Mouse (Mus musculus) heart, postnatal 14 days (tissue): ENCODE data around the gene Zcchc9. TPM values are rescaled to one million over a fixed set of nuclear protein-coding genes. Genes with fewer than 3 reads are reported as not detected.
"Not testable (repeated sequence)": the region's sequence is repeated elsewhere in the genome, so short reads cannot be mapped to it uniquely, and the experiment has no call there.

ENCODE experiments used
- DNase-seq, 2 experiments: peaks; one replicate each; pipeline ENCODE4 v3.0.0; 2021 to 2022
- intact Hi-C: fragments of 180-260 bp; cut with DNase I; formaldehyde crosslinking; loops from one replicate; pipeline ENCODE4 v1.15.1; 2025
- microRNA-seq, 2 experiments: library from miRNA; unstranded; fragments of <30 nt; microRNA quantifications; one replicate each; pipeline ENCODE4 v1.2.0; 2021 to 2022
- total RNA-seq, 2 experiments: library from RNA; stranded (reverse); gene quantifications; 2 replicates each; pipeline ENCODE4 v1.2.3; 2021

Gene Zcchc9
- total RNA-seq, 2 experiments from 2014 or later: 13.9 to 19.5 TPM

DNA sequence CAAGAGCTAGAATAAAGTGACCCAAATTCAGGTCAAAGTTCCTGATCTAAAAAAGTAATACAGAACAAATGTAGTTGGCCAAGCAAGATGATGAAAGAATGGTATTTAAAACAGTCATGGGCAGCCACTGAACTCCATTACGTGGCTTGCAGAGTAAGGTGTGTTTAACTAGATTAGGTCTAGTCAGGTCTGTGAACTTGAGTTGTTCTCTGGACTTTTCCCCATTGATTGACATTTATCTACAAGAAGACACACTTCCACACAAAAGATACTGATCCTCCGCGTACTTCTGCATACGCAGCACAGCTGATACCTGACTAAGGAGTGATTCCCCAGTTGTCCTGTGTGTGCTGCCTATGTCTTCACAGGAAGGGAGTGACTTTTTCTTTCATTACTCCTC is 41.9 kb downstream of the Zcchc9 start:
- intact Hi-C loops: no loop called here
- DNase-seq: no peak

DNA sequence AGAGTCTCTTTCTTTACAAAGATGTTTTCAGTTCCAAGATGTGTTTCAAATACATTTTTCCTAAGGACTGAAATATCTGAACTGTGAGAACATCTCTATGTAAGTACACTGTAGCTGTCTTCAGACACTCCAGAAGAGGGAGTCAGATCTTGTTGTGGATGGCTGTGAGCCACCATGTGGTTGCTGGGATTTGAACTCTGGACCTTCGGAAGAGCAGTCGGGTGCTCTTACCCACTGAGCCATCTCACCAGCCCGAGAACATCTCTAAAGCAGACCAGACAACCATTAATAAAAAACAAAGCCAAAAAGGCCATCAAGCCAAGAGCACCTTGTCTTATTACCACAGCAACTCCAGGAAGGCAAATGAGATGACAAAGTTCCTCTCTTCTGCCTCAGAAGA is 43.9 kb downstream of the Zcchc9 start:
- intact Hi-C loops, DNase-seq: not testable (repeated sequence)

DNA sequence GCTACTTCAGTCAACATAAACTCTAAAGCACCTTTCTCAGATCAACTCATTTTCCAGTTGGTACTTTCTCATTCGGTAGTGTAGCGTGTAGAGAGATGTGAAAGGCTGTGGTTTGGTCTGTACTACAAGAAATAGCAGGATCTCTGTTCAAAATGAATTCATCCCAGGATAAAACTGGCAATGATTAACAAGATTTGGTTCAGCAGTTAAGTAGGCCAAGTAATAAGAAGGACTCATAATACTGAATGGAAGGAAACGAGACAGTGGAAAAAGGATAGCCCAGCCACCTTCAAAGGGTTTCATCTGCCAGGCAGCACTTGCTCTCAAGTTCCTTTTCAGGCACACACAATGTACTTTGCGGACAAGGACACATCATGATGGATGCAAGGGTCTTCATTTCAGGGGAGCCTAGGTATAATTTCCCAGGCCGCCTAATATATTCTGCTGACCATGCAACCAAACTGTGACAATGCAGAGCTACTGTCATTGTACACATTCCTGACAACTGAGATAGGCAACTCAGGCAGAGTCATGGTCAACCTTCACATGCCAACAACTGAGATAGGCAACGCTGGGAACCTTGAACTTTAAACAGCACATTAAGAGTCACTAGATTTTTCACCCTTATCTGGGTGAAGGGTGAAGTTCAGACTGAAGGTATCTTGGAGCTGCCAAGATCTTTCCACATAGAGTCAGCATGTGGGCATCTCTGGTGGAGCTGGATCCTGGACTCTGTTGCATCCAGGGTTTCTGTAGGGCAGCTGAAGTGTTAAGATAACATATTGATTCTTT is 45.7 kb downstream of the Zcchc9 start:
- intact Hi-C loops: no loop called here
- no peak for DNase-seq

DNA sequence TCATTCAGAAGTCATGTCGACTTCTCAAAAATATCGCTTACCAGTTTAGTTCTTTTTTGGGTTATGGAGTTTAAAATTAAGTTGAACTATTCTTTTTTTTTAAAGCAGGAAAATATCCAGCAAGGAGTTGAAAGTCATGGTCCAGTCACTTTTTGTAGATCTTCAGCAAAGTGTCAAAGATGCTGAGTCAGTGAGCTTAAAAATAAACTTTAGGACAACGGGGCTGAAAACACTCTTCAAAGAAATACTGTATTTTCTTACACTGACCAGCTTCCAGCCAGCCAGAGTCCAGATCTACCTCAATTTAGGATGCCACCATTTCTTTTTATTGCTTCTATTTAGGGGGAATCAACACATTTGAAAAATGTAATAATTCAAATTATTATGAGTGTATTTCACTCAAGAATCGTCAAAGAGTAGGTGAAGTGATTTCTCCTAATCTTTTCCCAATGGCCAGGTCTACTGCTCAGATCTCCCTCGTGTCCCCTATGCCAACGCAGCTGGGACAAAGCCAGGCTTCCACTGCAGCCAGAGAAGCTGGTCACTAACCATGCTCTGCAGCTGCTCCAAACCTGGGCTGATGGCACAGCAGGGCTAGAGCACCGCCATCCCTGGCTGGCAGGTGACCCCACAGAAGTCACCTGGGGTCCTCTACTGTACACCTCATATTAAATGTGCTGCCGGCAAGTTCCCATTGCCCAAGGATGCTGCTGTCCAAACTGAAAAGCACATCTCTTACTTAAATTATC is 47.0 kb downstream of the Zcchc9 start:
- intact Hi-C loops: no loop called here

DNA sequence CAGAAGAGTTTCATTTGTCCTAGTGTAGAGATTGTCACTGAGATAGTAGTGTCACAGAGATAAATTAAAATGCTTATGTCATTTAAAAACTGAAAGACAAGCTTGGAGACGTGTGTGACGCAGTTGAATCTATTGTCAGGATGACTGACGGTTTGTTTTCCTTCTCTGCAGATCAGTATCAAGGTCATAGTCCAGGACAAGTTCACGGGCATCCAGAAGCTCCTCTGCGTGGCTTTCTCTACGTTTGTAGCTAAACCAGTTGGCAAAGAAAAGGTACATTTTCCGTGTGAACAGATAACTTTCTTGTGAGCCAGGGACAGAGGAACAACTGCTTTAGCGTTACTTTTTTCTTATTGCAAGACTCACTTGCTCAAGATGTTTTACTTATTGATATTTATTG is 47.7 kb downstream of the Zcchc9 start:
- DNase-seq: no peak
- intact Hi-C loops: no loop called here

More for the DNA sequence above, 47.0 kb downstream of the Zcchc9 start:
- DNase-seq: no peak

DNA sequence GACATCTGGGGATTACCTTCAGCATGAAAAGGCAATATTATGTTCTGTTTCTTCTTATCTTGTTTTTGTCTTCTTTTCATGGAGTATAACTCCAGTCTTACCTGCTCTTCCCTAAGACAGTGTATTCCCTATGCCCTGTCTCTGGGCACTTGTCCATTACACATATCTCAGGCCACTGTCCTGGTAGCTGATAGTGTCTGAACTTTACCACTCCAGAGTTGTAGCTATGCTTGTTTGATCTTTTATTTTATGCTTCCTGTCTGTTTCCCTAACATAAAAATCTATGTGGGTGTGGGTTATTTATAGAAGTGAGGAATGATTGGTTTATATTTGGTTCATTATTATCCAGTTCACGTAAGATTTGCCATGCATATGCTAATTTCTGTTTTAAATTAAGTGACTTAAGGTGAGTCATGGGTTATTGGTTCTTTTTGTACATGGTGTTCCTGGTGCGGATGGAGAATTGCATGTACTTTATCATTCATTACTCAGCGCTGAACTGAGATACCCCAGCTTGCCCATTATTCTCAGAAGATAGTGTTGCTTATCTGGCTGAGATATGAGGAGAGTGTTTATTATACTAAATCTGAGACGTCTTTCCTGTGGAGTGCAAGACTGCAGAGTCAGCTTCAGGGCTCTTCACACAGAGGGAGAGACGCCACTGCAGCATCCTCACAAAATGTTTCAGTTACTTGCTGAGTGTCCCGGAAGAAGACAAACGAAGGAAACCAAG is 49.0 kb downstream of the Zcchc9 start:
- no peak for DNase-seq
- intact Hi-C loops: no loop called here

DNA sequence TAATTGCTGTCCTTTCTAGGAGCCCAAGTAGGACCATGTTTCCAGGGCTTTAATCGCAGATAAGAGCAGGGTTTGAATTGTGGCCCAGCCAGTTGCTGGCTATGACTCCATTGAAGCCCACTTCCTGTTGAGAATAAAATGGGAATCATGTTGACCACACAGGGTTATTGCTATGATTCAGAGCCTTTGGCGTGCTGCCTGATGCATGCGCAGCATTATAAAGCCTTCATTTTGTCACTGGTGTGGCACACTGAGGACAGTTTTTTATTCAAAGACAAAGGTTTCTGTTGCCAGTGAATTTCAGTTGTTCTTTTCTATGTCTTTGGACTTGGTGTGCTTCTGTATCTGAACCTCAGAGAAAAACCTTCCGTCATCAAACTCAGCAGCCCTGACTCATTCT is 51.3 kb downstream of the Zcchc9 start:
- peak in 1 of 2 experiments; percentile 13 for DNase-seq
- intact Hi-C loops: no loop called here

DNA sequence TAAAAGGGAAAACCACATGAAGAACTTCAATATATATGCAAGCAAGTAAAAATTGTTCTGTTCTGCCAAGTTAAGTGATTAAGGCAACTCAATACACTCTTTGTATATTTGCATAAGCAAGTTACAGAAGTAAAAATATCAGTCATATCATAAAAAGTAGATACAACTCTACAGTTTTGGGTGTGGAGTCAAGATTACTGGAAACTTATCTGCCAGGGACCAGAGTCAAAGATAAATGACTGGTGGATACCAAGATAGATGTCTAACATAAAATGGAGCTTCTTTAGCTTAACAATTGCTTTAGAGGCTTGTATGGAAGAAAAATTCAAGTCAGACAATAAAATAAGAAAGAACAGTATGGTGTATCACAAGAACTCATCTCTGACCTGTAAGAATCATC is 52.7 kb downstream of the Zcchc9 start:
- DNase-seq: no peak
- intact Hi-C loops: no loop called here

DNA sequence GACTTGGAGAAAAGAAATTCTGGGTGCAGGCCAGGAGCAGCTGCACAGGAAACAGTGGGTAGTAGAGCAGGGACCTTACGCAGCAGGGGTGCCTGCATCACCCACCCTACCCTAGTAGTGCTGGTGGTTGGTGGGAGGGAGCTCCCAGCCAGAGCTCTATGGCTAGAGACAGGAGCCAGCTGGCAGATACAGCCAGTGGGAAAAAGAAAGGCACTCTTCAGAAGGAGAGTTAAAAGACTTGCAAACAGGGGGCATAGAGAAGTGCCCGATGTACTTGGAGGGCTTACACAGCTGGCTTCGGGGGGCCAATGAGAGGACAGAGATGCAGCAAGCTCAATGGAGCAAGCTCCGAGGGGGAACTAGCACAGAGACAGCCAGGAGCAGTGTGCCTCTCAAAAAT is 53.8 kb downstream of the Zcchc9 start:
- no peak for DNase-seq
- intact Hi-C loops: no loop called here

DNA sequence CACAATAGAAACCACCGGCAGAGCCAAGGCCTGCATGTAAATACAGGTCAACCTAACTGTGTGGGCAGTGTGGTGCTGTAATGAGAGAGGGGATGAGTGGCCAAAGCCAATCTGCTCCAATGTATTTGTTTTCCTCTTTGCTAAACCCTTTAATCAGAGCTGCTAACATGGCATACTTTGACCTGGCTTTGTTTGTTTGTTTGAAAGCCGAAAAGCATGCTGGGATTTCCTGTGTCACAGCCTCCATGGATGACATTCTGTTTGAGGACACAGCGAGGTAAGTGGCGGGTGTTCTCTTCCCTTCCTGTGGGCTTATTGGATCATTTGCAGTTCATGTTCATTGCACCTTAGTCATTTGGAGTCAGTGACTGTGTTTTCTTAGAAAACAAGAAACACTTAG is 57.5 kb downstream of the Zcchc9 start:
- intact Hi-C loops: no loop called here
- DNase-seq: no peak

DNA sequence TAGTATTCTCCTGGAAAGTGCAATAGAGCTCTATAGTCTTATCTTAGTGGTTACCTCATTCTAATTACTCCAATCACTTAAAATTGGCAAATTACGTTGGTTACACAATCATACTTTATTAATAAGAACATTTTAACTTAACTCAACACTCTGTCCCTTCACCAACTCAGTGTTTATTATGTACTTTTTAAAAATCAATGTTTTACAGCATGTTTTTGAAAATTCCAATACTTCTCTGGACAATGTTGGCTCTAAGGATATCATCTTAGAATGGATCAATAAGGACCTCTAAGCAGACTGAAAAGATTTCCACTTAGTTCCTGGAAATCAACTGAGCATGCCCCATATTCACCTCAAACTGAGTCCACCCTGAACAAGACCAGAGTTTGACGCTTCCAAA is 59.1 kb downstream of the Zcchc9 start:
- intact Hi-C loops: no loop called here
- no peak for DNase-seq

Small RNAs within 50 kb of the gene (microRNA-seq; reads per million reads assigned to microRNA genes)
- 0 reads per million in 2 experiments for gene Gm27656

Other genes starting within 250 kb of the Zcchc9 start
- not detected for gene Acot12, start 66.2 kb downstream of the Zcchc9 start, total RNA-seq
- 1,000 to 10,000 TPM; 1,659 to 1,754 TPM for gene Ckmt2, start 69.2 kb upstream of the Zcchc9 start, total RNA-seq